Mouse (Mus musculus): Measurements from ENCODE around the gene Zkscan5. TPM values are rescaled to one million over a fixed set of nuclear protein-coding genes. Genes with fewer than 3 reads are reported as not detected.

Zkscan5 gene
- polyA plus RNA-seq, 1 experiment from 2014 or later: 13.7 TPM

Other genes starting within 250 kb of the Zkscan5 start
- gene Smurf1, start 238.7 kb upstream of the Zkscan5 start, polyA plus RNA-seq (2015; fragmentation: Nextera tagmentation; extraction: Ambion mirVana): 14.9 and 30.0 TPM in 2 replicates
- gene Gm4871, start 171.8 kb upstream of the Zkscan5 start, polyA plus RNA-seq (2015; fragmentation: Nextera tagmentation; extraction: Ambion mirVana): not detected in 2 replicates
- gene 1700018F24Rik, start 161.6 kb upstream of the Zkscan5 start, polyA plus RNA-seq (2015; fragmentation: Nextera tagmentation; extraction: Ambion mirVana): not detected in 2 replicates
- 234 and 235 TPM in 2 replicates for gene Arpc1a, start 120.7 kb upstream of the Zkscan5 start, polyA plus RNA-seq (2015; fragmentation: Nextera tagmentation; extraction: Ambion mirVana)
- not detected in 2 replicates for gene Kpna7, start 120.5 kb upstream of the Zkscan5 start, polyA plus RNA-seq (2015; fragmentation: Nextera tagmentation; extraction: Ambion mirVana)
- 72.7 and 84.8 TPM in 2 replicates for gene Arpc1b, start 90.3 kb upstream of the Zkscan5 start, polyA plus RNA-seq (2015; fragmentation: Nextera tagmentation; extraction: Ambion mirVana)
- 90.9 and 98.7 TPM in 2 replicates for gene Pdap1, start 64.3 kb upstream of the Zkscan5 start, polyA plus RNA-seq (2015; fragmentation: Nextera tagmentation; extraction: Ambion mirVana)
- 164 and 169 TPM in 2 replicates for gene Bud31, start 64.2 kb upstream of the Zkscan5 start, polyA plus RNA-seq (2015; fragmentation: Nextera tagmentation; extraction: Ambion mirVana)
- 19.6 and 22.4 TPM in 2 replicates for gene Ptcd1, start 37.5 kb upstream of the Zkscan5 start, polyA plus RNA-seq (2015; fragmentation: Nextera tagmentation; extraction: Ambion mirVana)
- 45.4 and 47.4 TPM in 2 replicates for gene Cpsf4, start 37.3 kb upstream of the Zkscan5 start, polyA plus RNA-seq (2015; fragmentation: Nextera tagmentation; extraction: Ambion mirVana)
- 673 and 743 TPM in 2 replicates for gene Atp5j2, start 12.5 kb upstream of the Zkscan5 start, polyA plus RNA-seq (2015; fragmentation: Nextera tagmentation; extraction: Ambion mirVana)
- 13.1 and 14.1 TPM in 2 replicates for gene Zkscan14, start 2.7 kb upstream of the Zkscan5 start, polyA plus RNA-seq (2015; fragmentation: Nextera tagmentation; extraction: Ambion mirVana)
- gene Zfp655, start 27.2 kb downstream of the Zkscan5 start, polyA plus RNA-seq (2015; fragmentation: Nextera tagmentation; extraction: Ambion mirVana): 27.2 and 30.0 TPM in 2 replicates
- 0.40 and 0.47 TPM in 2 replicates for gene Zscan25, start 75.9 kb downstream of the Zkscan5 start, polyA plus RNA-seq (2015; fragmentation: Nextera tagmentation; extraction: Ambion mirVana)
- not detected in 2 replicates for gene Cyp3a57, start 140.7 kb downstream of the Zkscan5 start, polyA plus RNA-seq (2015; fragmentation: Nextera tagmentation; extraction: Ambion mirVana)